Mouse (Mus musculus) liver, adult 10 weeks (tissue): ENCODE data around the gene Atg13. TPM values are rescaled to one million over a fixed set of nuclear protein-coding genes. Genes with fewer than 3 reads are reported as not detected.

Experiments
- polyA plus RNA-seq: library from polyadenylated mRNA; stranded (reverse); fragments of 350-450 nt; fragmentation: Illumina TruSeq; extraction: RNeasy Lipid Tissue Mini Kit (QIAGEN cat#74804); gene quantifications from one replicate; pipeline ENCODE4 v1.2.3, GENCODE M21; 2014; ENCODE audit warnings: low read depth, low replicate concordance

Atg13 gene
- 14.6 TPM for polyA plus RNA-seq

GRCm38 (mm10) chr2:91710272-91711234 lies at the start of gene Atg13, which contains the start of gene Harbi1:
Gene Atg13 (minus strand): TSS chr2:91710576.
Gene Harbi1 (plus strand): TSS chr2:91710852.

DNA sequence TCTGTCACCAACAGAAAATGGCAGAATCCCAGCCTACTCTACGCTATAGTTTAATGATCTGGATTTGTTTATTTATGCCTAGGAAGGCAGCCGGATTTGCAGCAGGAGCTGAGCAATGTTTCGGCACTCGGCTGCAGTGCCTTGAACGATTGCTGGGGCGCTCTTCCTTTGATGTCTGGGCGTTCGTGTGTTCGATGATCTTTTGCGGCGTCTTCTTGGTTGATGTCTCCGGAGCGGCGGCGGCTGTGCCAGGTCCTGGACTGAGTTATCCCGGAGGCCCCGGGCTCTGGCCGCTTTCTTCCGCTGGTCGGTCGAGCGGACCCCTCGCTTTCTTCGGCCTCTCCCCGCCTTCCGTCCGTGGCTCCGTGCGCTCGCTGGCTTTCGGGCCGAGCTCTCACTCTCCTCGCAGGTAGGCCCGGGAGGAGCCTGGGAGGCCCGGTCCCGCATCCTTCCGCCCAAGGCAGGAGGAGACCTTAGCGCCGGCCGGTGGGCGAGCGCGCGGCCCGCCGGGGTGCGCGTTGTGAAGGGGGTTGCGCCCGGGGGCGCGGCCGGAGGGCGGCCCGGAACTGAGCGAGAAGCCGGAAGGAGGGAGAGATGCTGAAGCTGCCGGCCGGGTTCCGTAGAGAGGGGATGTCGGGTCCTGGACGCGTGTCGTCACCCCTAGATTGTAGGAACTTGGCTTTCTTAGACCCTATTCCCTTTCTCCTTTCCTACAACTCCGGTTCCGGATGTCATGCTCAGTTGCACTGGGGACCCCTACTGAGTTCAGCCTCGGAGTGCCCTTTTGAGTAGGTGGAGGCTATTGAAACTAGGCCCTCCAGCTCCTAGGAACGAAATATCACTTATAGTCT lies 19.8 kb upstream of the Atg13 start, which contains the start of gene Ambra1:
Gene Ambra1 (plus strand): TSS at position 164 of the 851 bp plus-strand sequence.

DNA sequence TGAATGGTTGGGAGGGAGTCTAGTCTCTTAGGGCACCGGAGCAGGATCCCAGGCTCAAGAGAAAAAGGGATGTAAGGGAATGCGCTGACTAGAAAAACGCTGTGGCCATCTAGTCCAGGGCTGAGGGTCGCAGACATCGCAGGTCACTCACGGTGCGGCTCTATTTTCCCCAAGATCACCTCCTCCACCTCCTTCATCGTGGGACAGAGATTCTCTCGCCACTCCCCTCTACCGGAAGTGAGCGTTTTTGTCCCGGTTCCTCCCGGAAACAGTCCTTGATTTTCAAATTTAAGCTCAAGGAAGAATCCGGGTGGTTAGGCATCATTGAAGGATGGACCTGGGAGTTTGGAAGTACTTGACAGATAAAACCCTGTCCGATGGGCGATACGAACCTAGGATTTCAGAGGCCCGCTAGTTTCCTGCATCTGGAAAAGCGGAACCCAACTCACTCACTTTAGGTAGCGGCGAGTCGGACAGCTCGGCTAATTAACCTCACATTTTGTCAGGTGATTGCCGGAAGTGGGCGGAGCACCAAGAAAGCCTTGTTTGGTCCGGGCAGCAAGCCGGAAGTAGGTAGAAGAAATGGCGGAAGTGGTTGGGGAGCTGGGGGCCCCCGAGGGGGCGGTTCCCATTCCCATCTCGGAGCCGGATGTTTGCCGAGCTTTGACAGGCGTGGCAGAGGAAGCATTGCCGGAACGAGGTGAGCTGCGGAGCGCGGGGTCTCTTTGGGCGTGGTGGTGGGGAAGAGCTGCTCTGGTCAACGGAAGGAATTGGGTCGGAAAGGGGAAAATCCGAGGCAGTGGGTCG lies 60.6 kb downstream of the Atg13 start, which contains the start of the genes Zfp408 and Arhgap1:
Gene Zfp408 (minus strand): TSS at position 239 of the 807 bp plus-strand sequence.
Gene Arhgap1 (plus strand): TSS at position 308 of the 807 bp plus-strand sequence.

GRCm38 (mm10) chr2:91636229-91636628 lies 74.1 kb downstream of the Atg13 start, which contains the start of gene F2:
Gene F2 (minus strand): TSS chr2:91636414.

Other genes starting within 250 kb of the Atg13 start
- gene Ckap5, start 183.8 kb downstream of the Atg13 start, polyA plus RNA-seq, result 6.8 TPM
- gene F2, start 74.2 kb downstream of the Atg13 start, polyA plus RNA-seq, result 407 TPM
- 1.0 TPM for gene Zfp408, start 60.8 kb downstream of the Atg13 start, polyA plus RNA-seq
- gene Arhgap1, start 60.7 kb downstream of the Atg13 start, polyA plus RNA-seq, result 4.8 TPM
- gene Harbi1, start 276 bp upstream of the Atg13 start, polyA plus RNA-seq, result 19.9 TPM
- gene Ambra1, start 19.6 kb upstream of the Atg13 start, polyA plus RNA-seq, result 2.9 TPM
- not detected for gene Chrm4, start 216.7 kb upstream of the Atg13 start, polyA plus RNA-seq
- not detected for gene Mdk, start 221.7 kb upstream of the Atg13 start, polyA plus RNA-seq
- not detected for gene Gm9821, start 235.1 kb upstream of the Atg13 start, polyA plus RNA-seq